Mouse (Mus musculus) ZHBTc4 (cell line): ENCODE results near the gene Nme2.

Experiments used
- DNase-seq: peaks from one replicate; pipeline ENCODE4 v3.0.0-alpha.2; 2011; ENCODE audit warnings: low read depth, low spot score

Nme2 gene

GRCm38 (mm10) chr11:93956159-93956558 is at the start of gene Nme2:
Gene Nme2, minus strand, starts transcription at chr11:93956259.
- no peak for DNase-seq

- no peak for DNase-seq
Measured at GRCm38 (mm10) chr11:94003346-94003745, 47.3 kb upstream of the Nme2 start.

GRCm38 (mm10) chr11:93999276-93999675 is 43.2 kb upstream of the Nme2 start:
- DNase-seq: no peak

GRCm38 (mm10) chr11:93997141-93997775 is 41.2 kb upstream of the Nme2 start:
- peak; percentile 69 for DNase-seq

GRCm38 (mm10) chr11:93996306-93997140 is 40.5 kb upstream of the Nme2 start:
- peak; percentile 61 for DNase-seq

GRCm38 (mm10) chr11:93995720-93996305 is 39.8 kb upstream of the Nme2 start, which contains the start of gene Spag9:
Gene Spag9, plus strand, starts transcription at chr11:93996091.
- peak; percentile 97 for DNase-seq

- DNase-seq: peak; percentile 89
Measured at GRCm38 (mm10) chr11:93995111-93995719, 39.2 kb upstream of the Nme2 start.

GRCm38 (mm10) chr11:93994531-93994930 is 38.5 kb upstream of the Nme2 start:
- DNase-seq: no peak

GRCm38 (mm10) chr11:93988328-93989062 is 32.4 kb upstream of the Nme2 start:
- no peak for DNase-seq

GRCm38 (mm10) chr11:93987625-93988327 is 31.7 kb upstream of the Nme2 start:
- no peak for DNase-seq

GRCm38 (mm10) chr11:93987026-93987425 is 31.0 kb upstream of the Nme2 start:
- DNase-seq: no peak

GRCm38 (mm10) chr11:93986298-93986697 is 30.2 kb upstream of the Nme2 start:
- no peak for DNase-seq

- DNase-seq: no peak
Measured at GRCm38 (mm10) chr11:93985265-93985664, 29.2 kb upstream of the Nme2 start.

- no peak for DNase-seq
Measured at GRCm38 (mm10) chr11:93984619-93985018, 28.6 kb upstream of the Nme2 start.

- no peak for DNase-seq
Measured at GRCm38 (mm10) chr11:93979502-93980049, 23.5 kb upstream of the Nme2 start.

- DNase-seq: peak; percentile 86
Measured at GRCm38 (mm10) chr11:93972951-93973350, 16.9 kb upstream of the Nme2 start.

GRCm38 (mm10) chr11:93969799-93970198 is 13.7 kb upstream of the Nme2 start:
- DNase-seq: peak; percentile 37

- DNase-seq: no peak
Measured at GRCm38 (mm10) chr11:93969171-93969570, 13.1 kb upstream of the Nme2 start.

- DNase-seq: no peak
Measured at GRCm38 (mm10) chr11:93968848-93969128, 12.7 kb upstream of the Nme2 start.

- DNase-seq: peak; percentile 98
Measured at GRCm38 (mm10) chr11:93968005-93968847, 12.2 kb upstream of the Nme2 start, which contains the start of the genes Gm20390 and Nme1. Gene Gm20390, minus strand, starts transcription at chr11:93968293. Gene Nme1, minus strand, starts transcription at chr11:93968521.
